8 mouse cellular contexts compared by ENCODE assay signal in the genomic region with DNA sequence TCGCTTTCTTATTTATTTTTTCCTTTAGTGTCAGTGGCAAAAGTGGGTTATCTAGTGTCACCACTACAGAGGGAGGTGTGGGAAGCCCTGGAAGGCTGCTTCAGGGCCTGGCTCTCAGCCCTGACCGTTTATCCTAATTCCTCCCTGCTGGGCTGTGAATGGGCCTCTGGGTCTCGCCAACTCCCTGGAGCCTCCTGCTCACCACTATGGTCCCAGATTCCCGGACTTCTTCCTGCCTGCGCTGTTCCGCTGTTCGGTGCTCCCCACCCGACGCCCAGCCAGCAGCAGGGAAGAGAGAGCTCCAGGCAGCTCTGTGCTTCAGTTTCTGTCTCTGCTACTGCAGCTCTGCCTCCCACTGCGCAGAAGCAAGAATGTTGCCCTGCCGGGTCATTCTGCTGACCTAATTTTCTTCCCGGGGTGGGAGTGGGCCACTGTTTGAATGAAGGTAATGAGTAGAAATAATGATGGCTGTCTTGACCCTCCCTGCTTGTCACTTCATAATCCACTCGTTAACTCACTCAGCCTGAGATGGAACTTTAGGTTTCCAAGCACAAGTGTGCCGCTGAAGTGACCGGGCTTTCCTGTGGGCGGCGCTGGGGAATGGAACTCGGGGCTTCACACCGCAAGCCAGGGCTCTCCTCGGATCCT. TPM values are rescaled to one million over a fixed set of nuclear protein-coding genes. Genes with fewer than 3 reads are reported as not detected.
DNase-seq lines count a peak whose midpoint lies in the region; ATAC-seq and TF ChIP-seq lines count a peak whose summit lies in the region.

No protein-coding gene starts in this region.

- no peaks in the 10 kb centered on the region for H3K27me3 ChIP-seq in heart, embryonic 12.5 days (replicated peaks)
- no peaks in the 10 kb centered on the region for H3K27me3 ChIP-seq in kidney, embryonic 14.5 days (ENCODE audit: control insufficient read depth, insufficient read depth, low read length)
- H3K27me3 ChIP-seq in thymus, adult 2 months (ENCODE audit: control insufficient read depth, insufficient read depth, low read length): no peaks in the 10 kb centered on the region

- peak overlapping the region; percentile 59 for H3K4me2 ChIP-seq in heart, embryonic 12.5 days
- peak overlapping the region; percentile 25; the same call in 1 of the 2 replicates for H3K4me2 ChIP-seq in kidney, embryonic 14.5 days (replicated peaks; ENCODE audit: low read depth, low read length)

- TF ChIP-seq POLR2A in thymus, adult 2 months (IDR thresholded peaks at IDR 0.05; ENCODE audit: control insufficient read depth, extremely low read depth, insufficient read depth, low read length, poor library complexity): no peak

- peak overlapping the region; percentile 99 for H3K27ac ChIP-seq in heart, embryonic 12.5 days (ENCODE audit: poor library complexity, severe bottlenecking)
- no peak overlapping the region for H3K27ac ChIP-seq in kidney, embryonic 14.5 days (ENCODE audit: low read depth, low read length)
- no peak overlapping the region for H3K27ac ChIP-seq in thymus, adult 2 months (ENCODE audit: control insufficient read depth, insufficient read depth, low read length)

- peak overlapping the region; percentile 75 for H3K9ac ChIP-seq in heart, embryonic 12.5 days
- peak overlapping the region; percentile 13; the same call in 1 of the 2 replicates for H3K9ac ChIP-seq in kidney, embryonic 14.5 days (ENCODE audit: low read depth, low read length)

- H3K4me1 ChIP-seq in heart, embryonic 12.5 days (replicated peaks): peaks cover 74% of the 10 kb centered on the region
- H3K4me1 ChIP-seq in kidney, embryonic 14.5 days (ENCODE audit: control insufficient read depth, insufficient read depth, low read length): peaks cover 19% of the 10 kb centered on the region
- H3K4me1 ChIP-seq in thymus, adult 2 months (replicated peaks; ENCODE audit: control insufficient read depth, insufficient read depth, low read length): no peaks in the 10 kb centered on the region

- no peak for DNase-seq in frontal cortex, adult 2 months (ENCODE audit: extremely low spot score in 1 of 2, low spot score in 1 of 2)
- DNase-seq in embryo, embryonic 10.5 days (ENCODE audit: low spot score): peak; percentile 53
- peak; percentile 51 to 69 for DNase-seq in lung, postnatal 4 days
- no peak for DNase-seq in thymus, adult 2 months
- no peak for DNase-seq in layer of hippocampus, adult 9-11 months

- TF ChIP-seq CTCF in thymus, adult 2 months (IDR thresholded peaks at IDR 0.05; ENCODE audit: borderline replicate concordance, control insufficient read depth, extremely low read depth, insufficient read depth, low read length, poor library complexity): no peak

- peaks cover 21% of the 10 kb centered on the region for H3K36me3 ChIP-seq in heart, embryonic 12.5 days
- no peaks in the 10 kb centered on the region for H3K36me3 ChIP-seq in kidney, embryonic 14.5 days (ENCODE audit: control insufficient read depth, insufficient read depth, low read length)
- no peaks in the 10 kb centered on the region for H3K36me3 ChIP-seq in thymus, adult 2 months (ENCODE audit: control insufficient read depth, insufficient read depth, low read length)

- peak overlapping the region; percentile 11 for H3K4me3 ChIP-seq in heart, embryonic 12.5 days
- H3K4me3 ChIP-seq in kidney, embryonic 14.5 days (ENCODE audit: low read length): no peak overlapping the region
- H3K4me3 ChIP-seq in thymus, adult 2 months (ENCODE audit: control insufficient read depth, insufficient read depth, low read length): no peak overlapping the region

- peak; percentile 73 for ATAC-seq in frontal cortex, adult (ENCODE audit: low TSS enrichment)
- ATAC-seq in heart, embryonic 12.5 days (ENCODE audit: insufficient number of reproducible peaks, low FRiP score): peak; percentile 24
- ATAC-seq in kidney, embryonic 14.5 days (ENCODE audit: low FRiP score, low TSS enrichment): no peak

- H3K9me3 ChIP-seq in heart, embryonic 12.5 days (replicated peaks): 0 out of 2 replicates have a peak, but pooled peaks cover 2% of the 10 kb centered on the region
- no peaks in the 10 kb centered on the region for H3K9me3 ChIP-seq in kidney, embryonic 14.5 days (ENCODE audit: control insufficient read depth, low read length)

- WGBS in heart, embryonic 12.5 days: 8% methylated on average over 20 of the region's 20 CpGs
- 23% methylated on average over 20 of the region's 20 CpGs for WGBS in kidney, embryonic 14.5 days
- 79% methylated on average over 20 of the region's 20 CpGs for WGBS in thymus, adult 2 months

RNA-seq across cellular contexts. Expression of a gene that starts 18.7 kb away (rescaled TPM):
- polyA plus RNA-seq in frontal cortex, adult 2 months (2012; rRNA removed): 76.0 and 85.8 TPM in 2 replicates
- 151 and 161 TPM in 2 replicates for polyA plus RNA-seq in heart, embryonic 12.5 days (2016; fragmentation: Nextera tagmentation; extraction: Ambion mirVana)
- polyA plus RNA-seq in kidney, embryonic 14.5 days (2014; fragmentation: Nextera tagmentation; extraction: Ambion mirVana): 25.7 and 33.6 TPM in 2 replicates
- 24.1 and 31.8 TPM in 2 replicates for polyA plus RNA-seq in thymus, adult 2 months (2012; rRNA removed)

RNA-seq across cellular contexts. Expression of a gene that starts 47.8 kb away (rescaled TPM):
- 0.06 and 0.21 TPM in 2 replicates for polyA plus RNA-seq in frontal cortex, adult 2 months (2012; rRNA removed)
- polyA plus RNA-seq in heart, embryonic 12.5 days (2016; fragmentation: Nextera tagmentation; extraction: Ambion mirVana): 0.64 and 1.3 TPM in 2 replicates
- polyA plus RNA-seq in kidney, embryonic 14.5 days (2014; fragmentation: Nextera tagmentation; extraction: Ambion mirVana): 3.7 and 6.1 TPM in 2 replicates
- 0.85 and 0.94 TPM in 2 replicates for polyA plus RNA-seq in thymus, adult 2 months (2012; rRNA removed)

Comparison
In these comparisons a context has a peak if more than half of its experiments do, and no peak if none do; other contexts are left out.
1. DNase-seq: peak in embryo, embryonic 10.5 days (single experiment) and lung, postnatal 4 days (2 of 2); none in frontal cortex, adult 2 months (0 of 2), thymus, adult 2 months (single experiment) and layer of hippocampus, adult 9-11 months (single experiment).